Mouse (Mus musculus): ENCODE results near the gene D430042O09Rik. TPM values are rescaled to one million over a fixed set of nuclear protein-coding genes. Genes with fewer than 3 reads are reported as not detected.

The D430042O09Rik gene
- polyA plus RNA-seq, 1 experiment from 2014 or later: 7.8 TPM

DNA sequence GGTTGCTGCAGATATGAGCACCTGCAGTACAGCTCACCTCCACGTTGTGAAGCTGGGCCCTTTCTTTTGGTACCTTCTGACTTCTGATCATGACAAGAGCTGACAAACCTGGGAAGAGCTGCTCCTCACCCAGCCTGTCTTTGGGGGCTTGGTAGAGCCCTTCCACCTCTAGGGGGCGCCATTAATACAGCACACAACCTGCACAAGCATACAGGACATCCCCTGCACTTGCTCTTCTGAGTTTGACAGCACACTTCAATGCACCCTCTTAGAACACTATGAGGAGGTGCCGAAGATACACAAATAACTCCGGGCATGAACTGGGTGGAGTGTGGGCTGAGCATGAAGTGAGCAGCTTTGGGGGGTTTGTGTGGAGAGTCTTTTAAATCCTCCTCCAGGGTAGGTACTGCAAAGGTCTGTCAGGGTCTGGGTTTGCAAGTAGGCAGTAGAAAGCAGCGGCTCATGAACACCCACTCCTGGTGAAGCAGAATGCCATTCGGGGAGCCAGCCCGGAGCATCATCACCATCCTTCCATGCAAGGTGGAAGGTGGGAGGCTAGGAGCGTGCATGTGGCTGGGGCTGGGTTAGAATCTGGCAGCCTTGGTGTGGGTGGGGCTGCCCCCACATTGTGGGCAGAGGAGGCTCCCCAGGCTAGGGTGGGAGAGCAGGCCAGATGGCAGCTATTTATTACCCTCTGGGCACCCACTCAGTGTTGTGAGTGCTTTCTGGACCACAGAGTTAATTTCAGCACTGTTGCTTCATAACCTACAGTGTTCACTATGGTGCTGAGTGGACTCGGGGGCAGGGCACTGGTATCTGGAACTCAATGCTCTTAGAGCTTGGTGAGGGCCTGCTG is 59.5 kb downstream of the D430042O09Rik start:
- Histone ChIP-seq H3K4me1 (peaks cover 10% of the 10 kb centered on the region), H3K27ac (replicated peaks) (no peak overlapping the region), H3K36me3 (peaks cover 10% of the 10 kb centered on the region; the same call in 1 of the 2 replicates), H3K27me3 (no peaks in the 10 kb centered on the region), H3K9ac (replicated peaks) (no peak overlapping the region), H3K4me2 (replicated peaks) (no peak overlapping the region), H3K9me3 (no peaks in the 10 kb centered on the region), H3K4me3 (no peak overlapping the region)
- WGBS: 69% methylated on average over 9 of the region's 9 CpGs
- peak; percentile 53; the same call in 1 of the 2 replicates for ATAC-seq (replicated peaks)

GRCm38 (mm10) chr7:125772961-125773571 is 65.4 kb downstream of the D430042O09Rik start:
- Histone ChIP-seq H3K4me2 (replicated peaks) (no peak overlapping the region), H3K9ac (replicated peaks) (0 out of 2 replicates have a peak overlapping the region, but pooled peaks have one; percentile 5), H3K9me3 (no peaks in the 10 kb centered on the region), H3K27me3 (no peaks in the 10 kb centered on the region), H3K4me3 (no peak overlapping the region), H3K27ac (replicated peaks) (peak overlapping the region; percentile 74), H3K36me3 (peaks cover 7% of the 10 kb centered on the region; the same call in 1 of the 2 replicates), H3K4me1 (peaks cover 9% of the 10 kb centered on the region)
- peak; percentile 32; the same call in 1 of the 2 replicates for ATAC-seq (replicated peaks)
- WGBS: 64% methylated on average over 13 of the region's 13 CpGs

DNA sequence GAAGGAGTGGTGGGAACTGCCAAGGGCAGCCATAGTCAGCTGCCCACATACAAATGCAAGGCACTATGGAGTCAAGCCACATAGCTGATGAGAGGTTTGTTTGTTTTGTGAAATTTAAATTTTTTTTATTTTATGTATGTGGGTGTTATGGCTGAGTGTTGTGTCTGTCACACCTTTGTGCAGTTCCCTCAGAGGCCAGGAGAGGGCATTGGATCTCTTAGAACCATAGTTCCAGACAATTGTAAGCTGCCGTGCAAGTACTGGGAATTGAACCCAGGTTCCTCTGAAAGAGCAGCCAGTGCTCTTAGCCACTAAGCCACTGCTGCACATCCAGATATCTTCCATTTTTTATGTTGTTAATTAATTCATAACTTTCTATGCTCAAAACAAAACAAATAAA is 75.5 kb downstream of the D430042O09Rik start:
- Histone ChIP-seq H3K9ac (replicated peaks) (no peak overlapping the region), H3K4me1 (no peaks in the 10 kb centered on the region), H3K27me3 (no peaks in the 10 kb centered on the region), H3K4me3 (no peak overlapping the region), H3K4me2 (replicated peaks) (no peak overlapping the region), H3K9me3 (no peaks in the 10 kb centered on the region), H3K36me3 (no peaks in the 10 kb centered on the region), H3K27ac (replicated peaks) (no peak overlapping the region)
- ATAC-seq (replicated peaks): no peak
- WGBS: 74% methylated on average over 1 of the region's 1 CpGs

GRCm38 (mm10) chr7:125786105-125786504 is 78.4 kb downstream of the D430042O09Rik start:
- WGBS: 94% methylated on average over 5 of the region's 5 CpGs
- Histone ChIP-seq H3K27me3 (no peaks in the 10 kb centered on the region), H3K36me3 (no peaks in the 10 kb centered on the region), H3K4me2 (replicated peaks) (no peak overlapping the region), H3K9ac (replicated peaks) (no peak overlapping the region), H3K4me1 (no peaks in the 10 kb centered on the region), H3K27ac (replicated peaks) (no peak overlapping the region), H3K4me3 (no peak overlapping the region), H3K9me3 (no peaks in the 10 kb centered on the region)
- ATAC-seq (replicated peaks): no peak

GRCm38 (mm10) chr7:125787046-125787445 is 79.4 kb downstream of the D430042O09Rik start:
- no peak for ATAC-seq (replicated peaks)
- Histone ChIP-seq H3K9me3 (no peaks in the 10 kb centered on the region), H3K4me1 (no peaks in the 10 kb centered on the region), H3K27me3 (no peaks in the 10 kb centered on the region), H3K9ac (replicated peaks) (no peak overlapping the region), H3K4me3 (no peak overlapping the region), H3K4me2 (replicated peaks) (no peak overlapping the region), H3K27ac (replicated peaks) (no peak overlapping the region), H3K36me3 (no peaks in the 10 kb centered on the region)
- 74% methylated on average over 7 of the region's 7 CpGs for WGBS

DNA sequence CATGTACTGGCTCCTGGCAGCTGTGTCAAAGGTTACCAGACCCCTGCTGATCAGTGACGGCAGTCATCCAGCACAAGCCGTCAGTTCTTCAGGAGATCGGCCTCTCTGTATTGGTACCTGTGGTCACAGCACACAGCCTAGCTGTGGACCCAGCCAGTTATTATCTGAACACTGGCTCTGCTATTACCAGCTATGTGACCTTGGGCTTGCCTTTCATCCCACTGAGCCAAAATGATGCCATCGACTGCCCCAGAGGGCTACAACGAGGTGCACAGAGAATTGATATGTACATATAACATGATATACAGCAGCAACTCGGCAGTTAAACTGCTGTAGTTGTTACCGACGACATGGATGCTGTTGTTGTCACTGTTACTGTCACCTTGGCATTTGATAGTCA is 82.4 kb downstream of the D430042O09Rik start:
- H3K36me3 ChIP-seq: no peaks in the 10 kb centered on the region
- H3K27ac ChIP-seq (replicated peaks): no peak overlapping the region
- ATAC-seq (replicated peaks): no peak
- WGBS: 78% methylated on average over 8 of the region's 8 CpGs
- no peak overlapping the region for H3K4me2 ChIP-seq (replicated peaks)
- H3K27me3 ChIP-seq: no peaks in the 10 kb centered on the region
- no peak overlapping the region for H3K4me3 ChIP-seq
- H3K4me1 ChIP-seq: no peaks in the 10 kb centered on the region
- no peaks in the 10 kb centered on the region for H3K9me3 ChIP-seq
- no peak overlapping the region for H3K9ac ChIP-seq (replicated peaks)

GRCm38 (mm10) chr7:125806571-125806970 is 98.9 kb downstream of the D430042O09Rik start:
- Histone ChIP-seq H3K4me1 (no peaks in the 10 kb centered on the region), H3K36me3 (no peaks in the 10 kb centered on the region), H3K4me2 (replicated peaks) (no peak overlapping the region), H3K9ac (replicated peaks) (no peak overlapping the region), H3K4me3 (no peak overlapping the region), H3K9me3 (no peaks in the 10 kb centered on the region), H3K27me3 (no peaks in the 10 kb centered on the region), H3K27ac (replicated peaks) (no peak overlapping the region)
- WGBS: 67% methylated on average over 1 of the region's 1 CpGs
- no peak for ATAC-seq (replicated peaks)

DNA sequence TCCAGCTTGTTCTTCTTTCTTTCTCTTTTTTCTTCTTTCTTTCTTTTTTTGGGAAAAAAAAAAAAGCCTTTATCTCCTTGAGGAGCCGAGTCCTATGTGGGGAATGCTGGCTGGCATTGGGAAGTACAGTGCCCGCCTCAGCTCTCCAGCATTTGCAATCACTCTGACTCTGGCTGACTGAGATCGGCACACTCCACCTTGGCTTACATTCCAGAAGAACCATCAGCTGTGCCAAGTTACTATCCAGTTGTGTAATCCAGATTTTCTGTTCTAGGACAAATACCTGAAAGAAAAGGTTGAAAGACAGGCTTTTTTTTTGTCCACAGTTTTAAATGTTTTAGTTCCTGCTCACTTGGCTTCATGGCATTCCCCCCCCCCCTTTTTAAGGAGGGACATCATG is 100.5 kb downstream of the D430042O09Rik start:
- Histone ChIP-seq H3K36me3 (no peaks in the 10 kb centered on the region), H3K4me2 (replicated peaks) (no peak overlapping the region), H3K4me1 (no peaks in the 10 kb centered on the region), H3K9ac (replicated peaks) (no peak overlapping the region), H3K27me3 (no peaks in the 10 kb centered on the region), H3K4me3 (no peak overlapping the region), H3K9me3 (no peaks in the 10 kb centered on the region), H3K27ac (replicated peaks) (no peak overlapping the region)
- WGBS: 87% methylated on average over 3 of the region's 3 CpGs
- ATAC-seq (replicated peaks): no peak

DNA sequence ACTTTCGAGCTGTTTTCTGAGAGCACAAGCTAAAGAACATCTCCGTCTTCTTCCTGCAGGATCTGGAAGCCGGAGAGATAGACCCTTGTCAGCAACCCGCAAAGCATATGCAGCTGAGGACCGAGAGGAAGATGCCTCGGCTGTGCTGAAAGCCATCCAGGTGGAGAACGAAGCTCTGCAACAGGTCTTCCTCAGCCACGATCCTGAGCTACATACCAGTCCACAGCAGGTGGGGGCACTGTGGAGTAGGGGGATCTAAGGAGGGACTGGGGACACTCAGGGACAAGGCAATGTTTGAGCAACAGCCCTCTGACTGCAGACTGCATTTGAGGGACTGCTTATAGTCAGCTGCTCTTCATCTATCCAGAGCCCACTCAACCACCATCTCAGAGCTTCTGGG is 105.0 kb downstream of the D430042O09Rik start:
- 89% methylated on average over 8 of the region's 8 CpGs for WGBS
- Histone ChIP-seq H3K36me3 (peaks cover 8% of the 10 kb centered on the region), H3K9ac (replicated peaks) (no peak overlapping the region), H3K27me3 (no peaks in the 10 kb centered on the region), H3K27ac (replicated peaks) (no peak overlapping the region), H3K4me1 (no peaks in the 10 kb centered on the region), H3K9me3 (no peaks in the 10 kb centered on the region), H3K4me2 (replicated peaks) (no peak overlapping the region), H3K4me3 (no peak overlapping the region)
- ATAC-seq (replicated peaks): no peak

DNA sequence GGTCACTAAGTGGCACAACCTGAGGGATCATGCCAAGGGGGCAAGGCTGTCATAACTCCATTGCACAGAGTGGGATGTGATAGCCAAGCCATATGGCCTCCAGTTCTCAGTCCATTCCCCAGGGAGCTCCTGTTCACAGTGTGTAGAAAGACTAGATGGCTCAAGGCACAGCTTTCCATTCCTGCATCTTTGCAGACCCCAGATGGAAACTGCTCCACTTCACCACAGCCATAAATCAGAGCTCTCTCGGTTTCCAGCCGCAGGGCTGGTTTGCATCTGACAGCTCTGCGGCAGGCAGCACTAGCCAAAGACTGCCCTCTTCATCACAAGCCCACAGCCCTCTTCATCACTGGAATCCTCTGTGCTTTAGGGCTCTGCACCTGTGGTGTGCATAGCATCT is 108.0 kb downstream of the D430042O09Rik start:
- Histone ChIP-seq H3K4me3 (no peak overlapping the region), H3K27ac (replicated peaks) (no peak overlapping the region), H3K36me3 (peaks cover 8% of the 10 kb centered on the region), H3K4me1 (no peaks in the 10 kb centered on the region), H3K4me2 (replicated peaks) (no peak overlapping the region), H3K9me3 (no peaks in the 10 kb centered on the region), H3K9ac (replicated peaks) (no peak overlapping the region), H3K27me3 (no peaks in the 10 kb centered on the region)
- ATAC-seq (replicated peaks): no peak
- WGBS: 66% methylated on average over 3 of the region's 3 CpGs

- Histone ChIP-seq H3K4me3 (no peak overlapping the region), H3K4me2 (replicated peaks) (no peak overlapping the region), H3K36me3 (peaks cover 8% of the 10 kb centered on the region), H3K4me1 (no peaks in the 10 kb centered on the region), H3K9ac (replicated peaks) (no peak overlapping the region), H3K27ac (replicated peaks) (no peak overlapping the region), H3K27me3 (no peaks in the 10 kb centered on the region), H3K9me3 (no peaks in the 10 kb centered on the region)
- ATAC-seq (replicated peaks): 0 out of 2 replicates have a peak, but pooled peaks have one; percentile 29
- WGBS: 31% methylated on average over 9 of the region's 9 CpGs
These were observed 110.6 kb downstream of the D430042O09Rik start for GRCm38 (mm10) chr7:125818301-125818712.

- H3K27me3 ChIP-seq: no peaks in the 10 kb centered on the region
- no peaks in the 10 kb centered on the region for H3K4me1 ChIP-seq
- no peak overlapping the region for H3K9ac ChIP-seq (replicated peaks)
- peaks cover 5% of the 10 kb centered on the region; the same call in 1 of the 2 replicates for H3K36me3 ChIP-seq
- H3K4me3 ChIP-seq: no peak overlapping the region
- H3K9me3 ChIP-seq: no peaks in the 10 kb centered on the region
- no peak overlapping the region for H3K4me2 ChIP-seq (replicated peaks)
- ATAC-seq (replicated peaks): no peak
- no peak overlapping the region for H3K27ac ChIP-seq (replicated peaks)
- WGBS: 73% methylated on average over 2 of the region's 2 CpGs
These were observed 112.5 kb downstream of the D430042O09Rik start for GRCm38 (mm10) chr7:125820233-125820632.

Data from forebrain, embryonic 15.5 days (tissue).